Mouse (Mus musculus): ENCODE data around the gene Trim24.

DNA sequence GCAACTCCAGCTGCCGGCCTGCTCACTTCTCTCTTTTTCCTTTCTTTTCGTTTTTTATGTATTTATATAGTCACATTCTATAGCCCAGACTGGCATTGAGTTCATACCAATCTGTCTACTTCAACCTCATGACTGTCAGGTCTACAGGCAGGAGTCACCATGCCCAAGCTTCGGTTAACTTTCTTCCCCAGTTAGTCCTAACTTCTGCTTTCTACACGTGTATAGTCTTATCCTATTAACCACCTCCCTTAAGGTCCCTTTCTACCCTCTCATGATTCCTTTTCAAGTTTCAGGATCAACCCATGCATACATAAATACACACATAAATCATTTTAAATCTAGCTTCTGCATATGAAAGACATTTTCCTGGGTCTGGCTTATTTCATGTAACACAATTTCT is 46.9 kb upstream of the Trim24 start:
- TF ChIP-seq GATA1 (IDR thresholded peaks at IDR 0.05; ENCODE audit: borderline replicate concordance, low read length) (no peak), FLI1 (IDR thresholded peaks at IDR 0.05; ENCODE audit: low read length) (no peak)

Data from megakaryocyte, embryonic 14.5 days (primary cell).